Mouse (Mus musculus) forebrain, embryonic 13.5 days (tissue): ENCODE data around the gene Dedd. TPM values are rescaled to one million over a fixed set of nuclear protein-coding genes. Genes with fewer than 3 reads are reported as not detected.

Experiments
- ATAC-seq: fragments of 200-750 bp; cut with Nextera tagmentation; 2 replicates; pipeline ENCODE4 v1.8.0; 2017
- H3K27ac ChIP-seq: fragments of 300-500 bp; sonication (generic); 2 replicates; pipeline ENCODE4 v1.5.1; 2015; ENCODE audit warnings: inconsistent platforms, mild to moderate bottlenecking, moderate library complexity
- H3K27me3 ChIP-seq: fragments of 300-500 bp; sonication (generic); 2 replicates; pipeline ENCODE4 v1.6.1; 2015; ENCODE audit warnings: mild to moderate bottlenecking, inconsistent platforms
- H3K36me3 ChIP-seq: fragments of 300-500 bp; sonication (generic); 2 replicates; pipeline ENCODE4 v1.6.1; 2015; ENCODE audit warnings: mild to moderate bottlenecking, inconsistent platforms; ENCODE audit not compliant: poor library complexity, severe bottlenecking
- H3K4me1 ChIP-seq: fragments of 300-500 bp; sonication (generic); 2 replicates; pipeline ENCODE4 v1.6.1; 2015; ENCODE audit warnings: inconsistent platforms
- H3K4me2 ChIP-seq: fragments of 300-500 bp; sonication (generic); 2 replicates; pipeline ENCODE4 v1.6.1; 2015; ENCODE audit warnings: inconsistent platforms, mild to moderate bottlenecking, moderate library complexity
- H3K4me3 ChIP-seq: fragments of 300-500 bp; sonication (generic); 2 replicates; pipeline ENCODE4 v1.5.1; 2015; ENCODE audit warnings: mild to moderate bottlenecking, inconsistent platforms
- H3K9ac ChIP-seq: fragments of 300-500 bp; sonication (generic); 2 replicates; pipeline ENCODE4 v1.6.1; 2015; ENCODE audit warnings: mild to moderate bottlenecking, inconsistent platforms
- H3K9me3 ChIP-seq: fragments of 300-500 bp; sonication (generic); replicated peaks from 2 replicates; pipeline ENCODE4 v1.6.1; 2016; ENCODE audit warnings: inconsistent platforms
- WGBS: fragments of 180-500 bp; shearing (Covaris S2); methylation state at CpG from one replicate; pipeline ENCODE4 v1.1.7; 2015; 5-methylcytosine and 5-hydroxymethylcytosine counted together
- polyA plus RNA-seq: library from polyadenylated mRNA; unstranded; fragments of >200 nt; fragmentation: Nextera tagmentation; extraction: Ambion mirVana; gene quantifications from 2 replicates; pipeline ENCODE4 v1.2.1, GENCODE M21; 2015

Dedd gene
- polyA plus RNA-seq, 1 experiment from 2014 or later, result 50.9 TPM

- Histone ChIP-seq H3K27ac (no peak overlapping the region), H3K9me3 (peaks cover 6% of the 10 kb centered on the region; the same call in 1 of the 2 replicates), H3K27me3 (no peaks in the 10 kb centered on the region), H3K4me2 (no peak overlapping the region), H3K4me3 (no peak overlapping the region), H3K36me3 (peaks cover 2% of the 10 kb centered on the region; the same call in 1 of the 2 replicates), H3K9ac (no peak overlapping the region), H3K4me1 (peaks cover 30% of the 10 kb centered on the region)
- ATAC-seq, result no peak
- 95% methylated on average over 3 of the region's 3 CpGs for WGBS
Observed at GRCm38 (mm10) chr1:171348665-171349064, 19.7 kb downstream of the Dedd start.

- 98% methylated on average over 2 of the region's 2 CpGs for WGBS
- H3K4me2 ChIP-seq, result no peak overlapping the region
- H3K9me3 ChIP-seq, result peaks cover 6% of the 10 kb centered on the region; the same call in 1 of the 2 replicates
Observed at GRCm38 (mm10) chr1:171349210-171349609, 20.3 kb downstream of the Dedd start.

GRCm38 (mm10) chr1:171355812-171356340 is 26.9 kb downstream of the Dedd start:
- no peak overlapping the region for H3K4me3 ChIP-seq
- H3K9me3 ChIP-seq, result peaks cover 3% of the 10 kb centered on the region; the same call in 1 of the 2 replicates
- no peak for ATAC-seq
- no peak overlapping the region for H3K4me2 ChIP-seq
- peaks cover 12% of the 10 kb centered on the region for H3K4me1 ChIP-seq
- H3K27ac ChIP-seq, result no peak overlapping the region
- peaks cover 28% of the 10 kb centered on the region for H3K36me3 ChIP-seq
- no peaks in the 10 kb centered on the region for H3K27me3 ChIP-seq
- no peak overlapping the region for H3K9ac ChIP-seq
- 76% methylated on average over 5 of the region's 5 CpGs for WGBS

More at GRCm38 (mm10) chr1:171349210-171349609, 20.3 kb downstream of the Dedd start:
- Histone ChIP-seq H3K36me3 (no peaks in the 10 kb centered on the region), H3K27ac (no peak overlapping the region), H3K4me1 (peaks cover 29% of the 10 kb centered on the region), H3K4me3 (no peak overlapping the region), H3K9ac (no peak overlapping the region), H3K27me3 (no peaks in the 10 kb centered on the region)
- ATAC-seq, result no peak

- peaks cover 3% of the 10 kb centered on the region; the same call in 1 of the 2 replicates for H3K9me3 ChIP-seq
- 91% methylated on average over 2 of the region's 2 CpGs for WGBS
Observed at GRCm38 (mm10) chr1:171356814-171357213, 27.9 kb downstream of the Dedd start.

GRCm38 (mm10) chr1:171358421-171358820 is 29.5 kb downstream of the Dedd start:
- Histone ChIP-seq H3K9ac (no peak overlapping the region), H3K27me3 (no peaks in the 10 kb centered on the region), H3K36me3 (peaks cover 28% of the 10 kb centered on the region), H3K9me3 (peaks cover 3% of the 10 kb centered on the region; the same call in 1 of the 2 replicates), H3K4me3 (no peak overlapping the region), H3K27ac (no peak overlapping the region), H3K4me1 (peaks cover 18% of the 10 kb centered on the region), H3K4me2 (no peak overlapping the region)
- 79% methylated on average over 4 of the region's 4 CpGs for WGBS
- no peak for ATAC-seq

More at GRCm38 (mm10) chr1:171356814-171357213, 27.9 kb downstream of the Dedd start:
- peaks cover 18% of the 10 kb centered on the region for H3K4me1 ChIP-seq
- H3K27me3 ChIP-seq, result no peaks in the 10 kb centered on the region
- ATAC-seq, result no peak
- no peak overlapping the region for H3K4me2 ChIP-seq
- H3K4me3 ChIP-seq, result no peak overlapping the region
- H3K27ac ChIP-seq, result no peak overlapping the region
- H3K9ac ChIP-seq, result no peak overlapping the region
- peaks cover 28% of the 10 kb centered on the region for H3K36me3 ChIP-seq

- Histone ChIP-seq H3K9me3 (peaks cover 3% of the 10 kb centered on the region; the same call in 1 of the 2 replicates), H3K4me3 (peak overlapping the region; percentile 46), H3K36me3 (peaks cover 28% of the 10 kb centered on the region), H3K9ac (peak overlapping the region; percentile 68), H3K4me1 (peaks cover 18% of the 10 kb centered on the region), H3K4me2 (peak overlapping the region; percentile 88), H3K27ac (peak overlapping the region; percentile 67), H3K27me3 (no peaks in the 10 kb centered on the region)
- WGBS, result 4% methylated on average over 26 of the region's 26 CpGs
- no peak; the same call in 1 of the 2 replicates for ATAC-seq
Observed at GRCm38 (mm10) chr1:171360253-171360652, 31.3 kb downstream of the Dedd start.

- WGBS, result under 1% methylated on average over 21 of the region's 21 CpGs
- Histone ChIP-seq H3K9ac (peak within 1 kb of the TSS; percentile 68), H3K27ac (peak within 1 kb of the TSS; percentile 67), H3K4me1 (peaks cover 18% of the 10 kb centered on the region), H3K9me3 (peaks cover 3% of the 10 kb centered on the region; the same call in 1 of the 2 replicates), H3K4me2 (peak within 1 kb of the TSS; percentile 88), H3K4me3 (peak within 1 kb of the TSS; percentile 46), H3K27me3 (no peaks in the 10 kb centered on the region), H3K36me3 (peaks cover 28% of the 10 kb centered on the region)
- ATAC-seq, result peak; percentile 97
Observed at GRCm38 (mm10) chr1:171360656-171361055, 31.7 kb downstream of the Dedd start, which contains the start of gene Klhdc9. Klhdc9 (minus strand) TSS chr1:171360798.

- peak overlapping the region; percentile 46 for H3K4me3 ChIP-seq
- ATAC-seq, result peak; percentile 76
- peak overlapping the region; percentile 68 for H3K9ac ChIP-seq
- 32% methylated on average over 16 of the region's 16 CpGs for WGBS
- H3K36me3 ChIP-seq, result peaks cover 26% of the 10 kb centered on the region
- H3K4me1 ChIP-seq, result peaks cover 18% of the 10 kb centered on the region
- H3K9me3 ChIP-seq, result peaks cover 3% of the 10 kb centered on the region; the same call in 1 of the 2 replicates
- peak overlapping the region; percentile 88 for H3K4me2 ChIP-seq
- peak overlapping the region; percentile 67 for H3K27ac ChIP-seq
- no peaks in the 10 kb centered on the region for H3K27me3 ChIP-seq
Observed at GRCm38 (mm10) chr1:171361106-171362103, 32.5 kb downstream of the Dedd start.

GRCm38 (mm10) chr1:171365934-171366333 is 37.0 kb downstream of the Dedd start:
- H3K9me3 ChIP-seq, result no peaks in the 10 kb centered on the region
- no peaks in the 10 kb centered on the region for H3K36me3 ChIP-seq
- 59% methylated on average over 7 of the region's 7 CpGs for WGBS
- H3K27me3 ChIP-seq, result no peaks in the 10 kb centered on the region
- H3K9ac ChIP-seq, result no peak overlapping the region
- no peak overlapping the region for H3K4me2 ChIP-seq
- no peak overlapping the region for H3K4me3 ChIP-seq
- no peak overlapping the region for H3K27ac ChIP-seq
- no peak for ATAC-seq
- peaks cover 6% of the 10 kb centered on the region for H3K4me1 ChIP-seq

- Histone ChIP-seq H3K9ac (no peak within 1 kb of the TSS), H3K27ac (no peak within 1 kb of the TSS), H3K4me1 (no peaks in the 10 kb centered on the region), H3K27me3 (no peaks in the 10 kb centered on the region), H3K9me3 (no peaks in the 10 kb centered on the region), H3K4me2 (no peak within 1 kb of the TSS), H3K36me3 (no peaks in the 10 kb centered on the region), H3K4me3 (no peak within 1 kb of the TSS)
- 37% methylated on average over 20 of the region's 20 CpGs for WGBS
- ATAC-seq, result no peak
Observed at GRCm38 (mm10) chr1:171369845-171370556, 41.1 kb downstream of the Dedd start, which contains the start of gene Nectin4. Nectin4 (plus strand) TSS chr1:171370099.

- H3K4me1 ChIP-seq, result no peaks in the 10 kb centered on the region
- 26% methylated on average over 3 of the region's 3 CpGs for WGBS
- no peak for ATAC-seq
Observed at GRCm38 (mm10) chr1:171372880-171373279, 43.9 kb downstream of the Dedd start.

More at GRCm38 (mm10) chr1:171372880-171373279, 43.9 kb downstream of the Dedd start:
- Histone ChIP-seq H3K27ac (no peak overlapping the region), H3K4me2 (no peak overlapping the region), H3K27me3 (no peaks in the 10 kb centered on the region), H3K9ac (no peak overlapping the region), H3K36me3 (no peaks in the 10 kb centered on the region), H3K9me3 (no peaks in the 10 kb centered on the region), H3K4me3 (no peak overlapping the region)
